Mouse (Mus musculus) kidney, adult 2 months (tissue): ENCODE measurements around the gene Frat2.

Source experiments
- CTCF ChIP-seq: fragments of 200-500 bp; conservative IDR thresholded peaks from 2 replicates; pipeline ENCODE4 v1.5.1; 2011; ENCODE audit warnings: low read depth, mild to moderate bottlenecking, control low read depth, low read length, moderate library complexity, mixed read lengths; ENCODE audit not compliant: insufficient read depth, insufficient read length
- POLR2A ChIP-seq: fragments of 200-500 bp; IDR thresholded peaks from one replicate; pipeline ENCODE4 v1.6.1; 2011; ENCODE audit warnings: low read depth, low read length, control low read depth

DNA sequence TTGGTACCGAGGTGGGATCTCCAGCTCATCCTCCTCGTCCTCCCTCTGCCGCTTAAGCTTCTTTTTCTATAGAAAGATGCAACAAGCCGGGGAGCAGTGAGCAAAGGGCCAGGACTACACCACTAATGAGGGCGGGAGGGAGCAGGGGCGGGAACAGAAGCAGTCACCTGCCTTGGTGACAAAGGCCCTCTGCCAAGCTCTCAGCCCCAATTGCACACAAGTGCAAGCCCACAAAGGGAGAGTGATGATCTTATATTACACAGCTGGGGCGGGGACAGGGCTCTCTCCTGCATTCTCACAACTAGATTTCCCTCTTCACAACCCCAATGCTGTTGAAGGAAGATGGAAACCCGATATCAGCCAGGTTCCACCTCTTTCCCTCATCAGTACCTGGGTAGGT is 18.8 kb upstream of the Frat2 start:
- no peak for TF ChIP-seq POLR2A
- TF ChIP-seq CTCF: no peak
